Mouse (Mus musculus) limb, embryonic 10.5 days (tissue): ENCODE measurements at regions not wholly inside any gene's neighbourhood (a gene's known extent, or its start where the extent isn't known, plus 50 kb on each side); places are given as distances from the start of the nearest gene placed in this dataset.

Source experiments
- DNase-seq: peaks from one replicate; pipeline ENCODE4 v3.0.0-alpha.2; 2017; ENCODE audit warnings: low spot score
- H3K27ac ChIP-seq: fragments of 300-500 bp; sonication (generic); 2 replicates; pipeline ENCODE4 v1.5.1; 2016; ENCODE audit warnings: mild to moderate bottlenecking
- H3K27me3 ChIP-seq: fragments of 300-500 bp; sonication (generic); 2 replicates; pipeline ENCODE4 v1.6.1; 2016; ENCODE audit warnings: low read depth, mild to moderate bottlenecking; ENCODE audit not compliant: poor library complexity, severe bottlenecking
- H3K36me3 ChIP-seq: fragments of 300-500 bp; sonication (generic); 2 replicates; pipeline ENCODE4 v1.6.1; 2016; ENCODE audit warnings: mild to moderate bottlenecking, moderate library complexity
- H3K4me1 ChIP-seq: fragments of 300-500 bp; sonication (generic); 2 replicates; pipeline ENCODE4 v1.6.1; 2016
- H3K4me3 ChIP-seq: fragments of 300-500 bp; sonication (generic); 2 replicates; pipeline ENCODE4 v1.5.1; 2016; ENCODE audit warnings: mild to moderate bottlenecking, moderate library complexity
- H3K9me3 ChIP-seq: fragments of 300-500 bp; sonication (generic); replicated peaks from 2 replicates; pipeline ENCODE4 v1.6.1; 2016; ENCODE audit warnings: mild to moderate bottlenecking
- WGBS: fragments of 180-500 bp; shearing (Covaris S2); methylation state at CpG from one replicate; pipeline ENCODE4 v1.1.7; 2016; 5-methylcytosine and 5-hydroxymethylcytosine counted together

DNA sequence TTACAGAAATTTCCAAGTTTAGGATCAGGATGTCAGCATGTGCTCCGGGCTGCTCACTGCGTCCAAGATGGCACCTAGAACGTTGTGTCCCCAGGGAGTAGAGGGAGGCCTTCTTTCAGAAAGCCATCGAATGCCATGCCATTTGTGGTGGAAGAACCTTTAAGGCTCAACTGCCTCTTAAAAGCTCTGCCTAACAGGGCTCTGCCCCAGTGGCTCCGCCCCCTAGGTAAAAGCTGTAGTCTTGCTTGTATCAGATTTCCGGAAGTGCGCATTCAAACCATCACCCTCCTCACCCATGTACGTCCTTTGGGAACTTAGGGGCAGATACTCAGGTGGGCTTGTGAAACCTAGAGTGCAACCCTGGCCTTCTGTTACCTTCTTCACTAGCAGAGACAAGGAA is 54.0 kb upstream of the Psmd7 start:
- no peaks in the 10 kb centered on the region for H3K27me3 ChIP-seq
- no peaks in the 10 kb centered on the region for H3K36me3 ChIP-seq
- H3K9me3 ChIP-seq, result no peaks in the 10 kb centered on the region
- H3K27ac ChIP-seq, result no peak overlapping the region
- DNase-seq, result no peak
- 86% methylated on average over 8 of the region's 8 CpGs for WGBS
- H3K4me3 ChIP-seq, result no peak overlapping the region
- H3K4me1 ChIP-seq, result peaks cover 10% of the 10 kb centered on the region; the same call in 1 of the 2 replicates

DNA sequence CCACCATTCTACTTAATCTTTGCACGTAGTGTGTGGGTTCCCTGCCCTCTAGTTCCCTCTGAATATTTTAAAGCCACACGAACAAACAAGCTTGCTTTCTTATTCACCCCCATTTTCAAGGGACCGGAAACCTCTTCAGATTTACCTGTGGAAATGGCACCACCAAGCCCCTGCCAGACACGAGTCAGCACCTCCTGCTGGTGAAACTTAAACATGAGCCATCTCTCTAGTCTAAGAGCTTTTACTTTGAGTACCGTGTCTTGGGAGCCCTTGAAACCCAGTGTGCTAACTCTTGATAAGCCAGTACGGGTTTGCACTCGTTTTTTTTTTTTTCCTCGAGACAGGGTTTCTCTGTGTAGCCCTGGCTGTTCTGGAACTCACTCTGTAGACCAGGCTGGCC is 59.7 kb upstream of the Psmd7 start:
- H3K36me3 ChIP-seq, result no peaks in the 10 kb centered on the region
- no peak overlapping the region for H3K4me3 ChIP-seq
- 88% methylated on average over 8 of the region's 8 CpGs for WGBS
- H3K27me3 ChIP-seq, result no peaks in the 10 kb centered on the region
- H3K9me3 ChIP-seq, result no peaks in the 10 kb centered on the region
- H3K4me1 ChIP-seq, result no peaks in the 10 kb centered on the region
- H3K27ac ChIP-seq, result no peak overlapping the region
- DNase-seq, result no peak

GRCm38 (mm10) chr8:107650306-107650705 is 62.0 kb upstream of the Psmd7 start:
- Histone ChIP-seq H3K36me3 (no peaks in the 10 kb centered on the region), H3K4me3 (no peak overlapping the region), H3K9me3 (no peaks in the 10 kb centered on the region), H3K27ac (no peak overlapping the region), H3K27me3 (no peaks in the 10 kb centered on the region), H3K4me1 (no peaks in the 10 kb centered on the region)
- 93% methylated on average over 9 of the region's 9 CpGs for WGBS
- no peak for DNase-seq

- no peaks in the 10 kb centered on the region for H3K27me3 ChIP-seq
- H3K9me3 ChIP-seq, result no peaks in the 10 kb centered on the region
- no peak for DNase-seq
- no peaks in the 10 kb centered on the region for H3K36me3 ChIP-seq
- no peak overlapping the region for H3K4me3 ChIP-seq
- WGBS, result 89% methylated on average over 11 of the region's 11 CpGs
- peak overlapping the region; percentile 46; the same call in 1 of the 2 replicates for H3K27ac ChIP-seq
- no peaks in the 10 kb centered on the region for H3K4me1 ChIP-seq
Measured at GRCm38 (mm10) chr8:107651424-107651823, 63.2 kb upstream of the Psmd7 start.

- H3K27ac ChIP-seq, result 0 out of 2 replicates have a peak overlapping the region, but pooled peaks have one; percentile 46
- no peaks in the 10 kb centered on the region for H3K36me3 ChIP-seq
- no peaks in the 10 kb centered on the region for H3K27me3 ChIP-seq
- H3K4me3 ChIP-seq, result no peak overlapping the region
- H3K4me1 ChIP-seq, result no peaks in the 10 kb centered on the region
- no peaks in the 10 kb centered on the region for H3K9me3 ChIP-seq
- whole genome bisulfite sequencing, result 82% methylated on average over 8 of the region's 8 CpGs
- DNase-seq, result no peak
Measured at GRCm38 (mm10) chr8:107652226-107652625, 64.0 kb upstream of the Psmd7 start.

GRCm38 (mm10) chr8:107653711-107654110 is 65.4 kb upstream of the Psmd7 start:
- no peaks in the 10 kb centered on the region for H3K27me3 ChIP-seq

GRCm38 (mm10) chr8:107656622-107657021 is 68.4 kb upstream of the Psmd7 start:
- no peak for DNase-seq

More at GRCm38 (mm10) chr8:107653711-107654110, 65.4 kb upstream of the Psmd7 start:
- Histone ChIP-seq H3K36me3 (no peaks in the 10 kb centered on the region), H3K4me1 (no peaks in the 10 kb centered on the region), H3K27ac (no peak overlapping the region), H3K4me3 (no peak overlapping the region), H3K9me3 (no peaks in the 10 kb centered on the region)
- 93% methylated on average over 10 of the region's 10 CpGs for WGBS
- no peak for DNase-seq

DNA sequence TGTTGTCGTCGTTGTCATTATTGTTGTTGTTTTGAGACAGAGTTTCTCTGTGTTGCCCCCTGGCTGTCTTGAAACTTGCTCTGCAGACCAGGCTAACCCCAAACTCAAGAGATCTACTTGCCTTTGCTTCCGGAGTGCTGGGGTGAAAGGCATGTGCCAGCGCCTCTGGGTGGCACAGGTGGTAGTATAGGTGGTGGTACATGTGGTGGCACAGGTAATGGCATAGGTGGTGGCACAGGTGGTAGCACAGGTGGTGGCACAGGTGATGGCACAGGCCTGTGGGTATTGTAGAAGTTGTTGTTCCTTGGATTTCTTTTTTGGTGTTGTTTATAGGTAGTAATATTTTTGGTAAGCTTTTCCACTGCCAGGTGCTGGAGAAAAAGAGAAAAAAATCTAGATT is 69.5 kb upstream of the Psmd7 start:
- H3K36me3 ChIP-seq, result no peaks in the 10 kb centered on the region
- H3K4me3 ChIP-seq, result no peak overlapping the region
- no peak overlapping the region for H3K27ac ChIP-seq
- no peaks in the 10 kb centered on the region for H3K9me3 ChIP-seq
- DNase-seq, result no peak
- no peaks in the 10 kb centered on the region for H3K4me1 ChIP-seq
- 93% methylated on average over 4 of the region's 4 CpGs for WGBS
- H3K27me3 ChIP-seq, result no peaks in the 10 kb centered on the region

More at GRCm38 (mm10) chr8:107656622-107657021, 68.4 kb upstream of the Psmd7 start:
- H3K4me1 ChIP-seq, result no peaks in the 10 kb centered on the region
- H3K4me3 ChIP-seq, result no peak overlapping the region
- H3K9me3 ChIP-seq, result no peaks in the 10 kb centered on the region
- H3K27ac ChIP-seq, result no peak overlapping the region
- no peaks in the 10 kb centered on the region for H3K36me3 ChIP-seq
- H3K27me3 ChIP-seq, result no peaks in the 10 kb centered on the region
- WGBS, result 78% methylated on average over 5 of the region's 5 CpGs

GRCm38 (mm10) chr8:107658386-107658785 is 70.1 kb upstream of the Psmd7 start:
- no peak for DNase-seq
- Histone ChIP-seq H3K27ac (no peak overlapping the region), H3K4me1 (no peaks in the 10 kb centered on the region), H3K4me3 (no peak overlapping the region), H3K9me3 (no peaks in the 10 kb centered on the region), H3K27me3 (no peaks in the 10 kb centered on the region), H3K36me3 (no peaks in the 10 kb centered on the region)
- WGBS, result 94% methylated on average over 6 of the region's 6 CpGs

DNA sequence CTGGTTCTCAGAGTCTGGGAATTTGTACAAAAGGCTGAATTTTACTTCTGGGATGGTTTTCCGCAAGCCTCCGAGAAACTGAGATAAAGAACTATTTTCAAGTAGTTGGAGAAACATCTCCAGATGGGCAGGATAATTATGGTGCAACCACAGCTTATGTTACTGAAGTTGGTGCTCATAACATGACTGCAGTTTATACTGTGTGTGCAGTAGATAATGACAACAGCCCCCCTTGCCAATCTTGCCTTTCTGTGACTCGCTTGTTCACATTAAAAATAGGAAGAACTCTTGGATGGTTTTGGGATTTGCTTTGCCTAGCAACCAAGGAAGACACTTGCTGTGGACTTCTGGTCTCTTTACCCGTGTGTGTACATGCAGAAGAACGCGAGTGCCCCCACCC is 72.4 kb upstream of the Psmd7 start:
- WGBS, result 94% methylated on average over 6 of the region's 6 CpGs

DNA sequence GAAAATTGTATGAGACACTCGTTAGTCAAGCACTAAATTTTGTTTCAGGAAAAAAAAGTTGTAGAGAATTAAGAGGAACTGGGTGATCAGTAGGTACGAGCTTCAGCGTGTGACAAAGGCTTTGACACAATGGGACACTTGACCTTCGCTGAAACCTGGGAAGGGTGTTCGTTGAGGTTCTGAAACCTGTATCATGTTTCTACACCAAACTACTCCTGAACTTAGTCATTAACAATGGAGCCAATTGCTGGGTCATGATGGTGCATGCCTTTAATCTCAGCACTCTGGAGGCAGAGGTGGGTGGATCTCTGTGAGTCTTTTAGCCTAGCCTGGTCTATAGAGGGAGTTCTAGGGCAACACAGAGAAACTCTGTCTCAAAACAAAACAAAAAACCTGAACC is 81.3 kb upstream of the Psmd7 start:
- Histone ChIP-seq H3K36me3 (no peaks in the 10 kb centered on the region), H3K4me3 (no peak overlapping the region), H3K9me3 (no peaks in the 10 kb centered on the region), H3K27ac (no peak overlapping the region), H3K4me1 (peaks cover 14% of the 10 kb centered on the region), H3K27me3 (no peaks in the 10 kb centered on the region)
- DNase-seq, result no peak
- 88% methylated on average over 5 of the region's 5 CpGs for WGBS

More for the DNA sequence above, 72.4 kb upstream of the Psmd7 start:
- no peaks in the 10 kb centered on the region for H3K4me1 ChIP-seq
- H3K27me3 ChIP-seq, result no peaks in the 10 kb centered on the region
- no peaks in the 10 kb centered on the region for H3K9me3 ChIP-seq
- H3K36me3 ChIP-seq, result no peaks in the 10 kb centered on the region
- DNase-seq, result no peak
- no peak overlapping the region for H3K4me3 ChIP-seq
- H3K27ac ChIP-seq, result no peak overlapping the region

DNA sequence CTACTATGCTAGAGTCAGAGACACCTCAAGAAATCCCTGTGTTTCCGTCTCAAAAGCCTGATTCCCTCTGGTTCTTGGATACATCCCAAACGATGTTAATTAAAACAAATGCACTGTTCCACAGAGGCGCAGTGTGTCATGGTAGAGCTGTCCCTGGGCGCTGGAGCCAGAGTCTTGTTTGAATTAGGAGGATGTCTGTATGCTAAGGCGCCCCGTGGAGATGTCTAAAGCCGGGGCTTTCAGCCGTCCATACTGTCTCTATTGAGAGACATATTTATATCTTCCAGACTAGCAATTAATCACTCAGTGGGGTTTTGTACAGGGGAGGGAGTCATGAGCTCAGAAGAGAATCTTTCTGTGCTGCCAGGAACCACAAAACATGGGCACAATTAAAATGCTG is 83.2 kb upstream of the Psmd7 start:
- no peak overlapping the region for H3K27ac ChIP-seq
- 47% methylated on average over 8 of the region's 8 CpGs for WGBS
- DNase-seq, result no peak
- no peaks in the 10 kb centered on the region for H3K9me3 ChIP-seq
- H3K4me1 ChIP-seq, result peaks cover 14% of the 10 kb centered on the region
- H3K36me3 ChIP-seq, result no peaks in the 10 kb centered on the region
- no peak overlapping the region for H3K4me3 ChIP-seq
- H3K27me3 ChIP-seq, result no peaks in the 10 kb centered on the region

DNA sequence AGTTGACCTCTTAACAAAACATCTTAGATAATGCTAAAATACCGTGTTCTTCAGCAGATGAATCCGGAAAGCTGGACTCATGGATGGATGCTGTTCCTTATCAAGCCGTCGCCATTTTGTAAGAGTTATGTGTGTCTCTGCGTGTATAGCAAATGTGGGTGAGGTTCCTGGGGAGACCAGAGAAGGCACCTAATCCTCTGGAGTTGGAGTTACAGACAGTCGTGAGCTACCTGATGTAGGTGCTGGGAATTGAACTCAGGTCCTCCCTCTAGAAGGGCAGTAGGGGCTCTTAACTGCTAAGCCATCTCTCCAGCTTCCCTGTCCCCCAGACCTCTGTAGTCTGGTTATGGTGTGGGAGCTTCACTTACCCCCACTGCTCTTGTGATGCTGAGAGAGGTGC is 84.4 kb upstream of the Psmd7 start:
- WGBS, result 96% methylated on average over 6 of the region's 6 CpGs
- Histone ChIP-seq H3K27ac (no peak overlapping the region), H3K4me3 (no peak overlapping the region), H3K4me1 (peaks cover 14% of the 10 kb centered on the region), H3K27me3 (no peaks in the 10 kb centered on the region), H3K36me3 (no peaks in the 10 kb centered on the region), H3K9me3 (no peaks in the 10 kb centered on the region)
- DNase-seq, result no peak

DNA sequence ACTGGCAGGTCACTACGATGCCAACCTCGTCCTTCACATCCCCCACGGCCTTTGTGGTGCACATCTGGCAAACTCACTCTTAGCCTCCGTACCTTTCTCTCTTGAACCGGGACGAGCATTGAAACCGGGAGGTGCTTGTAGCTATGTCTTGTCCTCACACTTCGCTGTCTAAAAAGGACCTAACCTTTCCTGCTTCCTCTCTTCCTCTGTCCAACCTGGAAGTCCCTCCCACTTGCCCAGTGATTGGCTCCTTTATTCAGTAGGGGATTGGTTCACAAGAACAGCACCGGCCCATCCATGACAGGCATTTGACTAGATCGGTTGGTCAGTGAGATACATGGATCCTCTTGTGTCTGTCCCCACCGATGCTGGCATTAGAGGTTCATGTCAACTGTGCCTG is 93.8 kb upstream of the Psmd7 start:
- Histone ChIP-seq H3K4me1 (peaks cover 12% of the 10 kb centered on the region; the same call in 1 of the 2 replicates), H3K9me3 (no peaks in the 10 kb centered on the region), H3K27me3 (no peaks in the 10 kb centered on the region), H3K4me3 (no peak overlapping the region), H3K27ac (no peak overlapping the region), H3K36me3 (no peaks in the 10 kb centered on the region)
- WGBS, result 88% methylated on average over 11 of the region's 11 CpGs
- no peak for DNase-seq
